Mouse (Mus musculus): Measurements from ENCODE around the gene Tpst2. TPM values are rescaled to one million over a fixed set of nuclear protein-coding genes. Genes with fewer than 3 reads are reported as not detected.
"Not testable (repeated sequence)": the region's sequence is repeated elsewhere in the genome, so short reads cannot be mapped to it uniquely, and the experiment has no call there.

Gene Tpst2
- polyA plus RNA-seq, 1 experiment from 2014 or later, result 30.0 TPM

DNA sequence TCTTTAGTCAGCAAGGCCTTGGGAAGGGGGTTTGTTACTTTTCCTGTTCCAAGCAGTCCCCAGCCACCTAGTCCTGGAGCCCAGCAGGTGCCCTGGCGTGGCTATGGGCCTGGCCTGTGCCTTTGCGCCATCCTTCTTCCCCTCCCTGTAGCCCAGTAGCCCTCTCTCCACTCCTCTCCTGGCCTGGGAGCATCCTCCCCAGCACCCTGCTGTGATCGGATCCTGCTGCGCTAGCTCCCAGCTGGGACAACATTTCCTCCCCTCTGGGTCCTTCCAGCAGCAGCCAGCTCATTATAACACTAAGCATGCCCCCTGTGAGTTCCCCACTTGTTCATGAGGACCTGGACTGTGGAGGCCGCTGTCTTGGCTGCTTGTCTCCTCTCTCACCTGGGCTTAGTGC, 29.4 kb downstream of the Tpst2 start:
- no peaks in the 10 kb centered on the region for H3K4me1 ChIP-seq (ENCODE audit: control insufficient read depth, insufficient read depth, low read length)
- no peaks in the 10 kb centered on the region for H3K27me3 ChIP-seq (ENCODE audit: control insufficient read depth, insufficient read depth, low read length)
- peaks cover 11% of the 10 kb centered on the region for H3K36me3 ChIP-seq (ENCODE audit: control insufficient read depth, insufficient read depth, low read length)
- H3K4me3 ChIP-seq (ENCODE audit: low read depth, low read length), result no peak overlapping the region
- no peak overlapping the region for H3K27ac ChIP-seq (ENCODE audit: low read depth, low read length)
- DNase-seq (ENCODE audit: low spot score) (no peak), ATAC-seq (ENCODE audit: insufficient read depth, low FRiP score, low TSS enrichment) (no peak)
- H3K9me3 ChIP-seq (ENCODE audit: control insufficient read depth, low read length), result no peaks in the 10 kb centered on the region
- no peak overlapping the region for H3K9ac ChIP-seq (ENCODE audit: low read length)
- WGBS, result 63% methylated on average over 5 of the region's 5 CpGs
- H3K4me2 ChIP-seq (ENCODE audit: low read depth), result no peak overlapping the region

DNA sequence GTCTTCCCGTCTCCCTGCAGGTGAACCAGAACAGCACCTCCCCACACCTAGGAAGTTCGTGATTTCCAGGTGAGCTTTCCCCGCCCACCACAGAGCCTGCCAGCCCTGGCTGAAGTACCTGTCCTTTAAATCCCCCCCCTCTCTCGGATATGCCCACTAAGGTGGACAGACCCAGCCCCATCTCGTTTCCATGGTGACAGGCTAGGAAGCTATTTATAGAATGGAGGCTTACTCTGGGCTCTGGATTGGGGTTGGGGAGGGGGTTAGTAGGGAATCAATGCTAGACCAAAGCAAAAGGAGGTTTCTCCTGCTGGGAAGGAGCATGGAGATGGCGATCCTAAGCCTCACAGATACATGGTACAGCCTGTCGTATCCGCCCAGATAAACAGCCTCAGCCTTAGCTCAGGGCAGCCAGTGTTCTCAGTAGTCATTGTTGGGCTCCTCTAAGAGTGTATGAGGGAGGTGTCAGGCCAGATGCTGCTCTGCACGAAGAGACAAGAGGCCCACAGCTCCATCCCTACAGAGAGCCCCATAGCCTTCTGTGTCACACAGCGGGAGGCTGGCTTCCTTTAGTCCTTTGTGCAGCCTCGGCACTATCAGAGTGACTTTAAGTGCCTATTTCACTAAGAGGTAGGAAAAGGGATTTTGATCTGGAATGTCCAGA, 36.9 kb downstream of the Tpst2 start:
- DNase-seq (ENCODE audit: low spot score) (no peak), ATAC-seq (ENCODE audit: insufficient read depth, low FRiP score, low TSS enrichment) (no peak)
- WGBS, result 75% methylated on average over 11 of the region's 11 CpGs
- Histone ChIP-seq H3K27ac (ENCODE audit: low read depth, low read length) (no peak overlapping the region), H3K4me3 (ENCODE audit: low read depth, low read length) (no peak overlapping the region), H3K36me3 (ENCODE audit: control insufficient read depth, insufficient read depth, low read length) (peaks cover 8% of the 10 kb centered on the region), H3K4me2 (ENCODE audit: low read depth) (no peak overlapping the region), H3K9ac (ENCODE audit: low read length) (no peak overlapping the region), H3K27me3 (ENCODE audit: control insufficient read depth, insufficient read depth, low read length) (no peaks in the 10 kb centered on the region), H3K9me3 (ENCODE audit: control insufficient read depth, low read length) (no peaks in the 10 kb centered on the region), H3K4me1 (ENCODE audit: control insufficient read depth, insufficient read depth, low read length) (no peaks in the 10 kb centered on the region)

DNA sequence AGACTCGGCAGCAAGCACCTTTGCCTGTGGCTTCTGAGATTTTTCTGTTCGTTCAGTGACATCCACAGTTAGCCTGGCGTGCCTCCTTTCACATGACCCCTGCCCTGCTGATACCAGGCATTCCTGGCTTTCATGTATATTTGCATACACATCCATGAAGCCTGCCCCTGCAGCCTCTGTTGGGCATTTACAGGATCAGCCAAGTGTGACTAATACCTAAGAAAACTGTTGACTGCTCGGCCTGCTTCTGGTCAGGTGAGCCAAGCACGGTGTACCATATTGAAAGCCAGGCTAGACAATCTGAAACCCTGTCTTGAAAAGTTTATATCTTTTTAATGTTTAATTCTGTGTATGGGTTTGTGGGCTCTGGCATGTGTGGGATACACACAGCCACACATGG, 40.0 kb downstream of the Tpst2 start:
- no peaks in the 10 kb centered on the region for H3K36me3 ChIP-seq (ENCODE audit: control insufficient read depth, insufficient read depth, low read length)
- H3K27ac ChIP-seq (ENCODE audit: low read depth, low read length), result no peak overlapping the region
- 91% methylated on average over 5 of the region's 5 CpGs for WGBS
- H3K27me3 ChIP-seq (ENCODE audit: control insufficient read depth, insufficient read depth, low read length), result no peaks in the 10 kb centered on the region
- H3K4me3 ChIP-seq (ENCODE audit: low read depth, low read length), result no peak overlapping the region
- no peak overlapping the region for H3K4me2 ChIP-seq (ENCODE audit: low read depth)
- no peak for ATAC-seq (ENCODE audit: insufficient read depth, low FRiP score, low TSS enrichment)
- no peaks in the 10 kb centered on the region for H3K9me3 ChIP-seq (ENCODE audit: control insufficient read depth, low read length)
- no peak overlapping the region for H3K9ac ChIP-seq (ENCODE audit: low read length)
- DNase-seq (ENCODE audit: low spot score), result no peak
- no peaks in the 10 kb centered on the region for H3K4me1 ChIP-seq (ENCODE audit: control insufficient read depth, insufficient read depth, low read length)

DNA sequence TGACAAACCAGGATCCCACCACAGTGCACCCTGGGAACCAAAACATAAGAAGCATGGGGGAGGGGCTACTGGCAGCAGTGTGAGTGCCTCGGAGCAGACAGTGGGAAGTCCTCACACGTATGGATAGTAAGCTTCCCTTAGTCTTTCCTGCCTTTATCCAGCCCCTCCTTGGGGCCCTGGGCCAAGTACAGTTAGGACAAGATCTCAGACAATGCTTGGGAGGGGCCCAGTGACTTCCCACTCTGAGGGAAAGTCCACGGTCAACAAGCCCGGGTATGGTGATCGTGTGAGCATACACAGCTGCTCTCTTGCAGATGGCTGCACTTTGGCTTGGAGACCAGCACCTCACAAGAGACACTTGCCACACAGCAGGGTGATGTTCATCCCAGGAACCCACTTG, 40.8 kb downstream of the Tpst2 start:
- no peaks in the 10 kb centered on the region for H3K4me1 ChIP-seq (ENCODE audit: control insufficient read depth, insufficient read depth, low read length)
- H3K9me3 ChIP-seq (ENCODE audit: control insufficient read depth, low read length), result no peaks in the 10 kb centered on the region
- ATAC-seq (ENCODE audit: insufficient read depth, low FRiP score, low TSS enrichment), result no peak
- DNase-seq (ENCODE audit: low spot score), result no peak
- H3K4me2 ChIP-seq (ENCODE audit: low read depth), result no peak overlapping the region
- H3K27ac ChIP-seq (ENCODE audit: low read depth, low read length), result no peak overlapping the region
- WGBS, result 66% methylated on average over 5 of the region's 5 CpGs
- H3K36me3 ChIP-seq (ENCODE audit: control insufficient read depth, insufficient read depth, low read length), result no peaks in the 10 kb centered on the region
- no peaks in the 10 kb centered on the region for H3K27me3 ChIP-seq (ENCODE audit: control insufficient read depth, insufficient read depth, low read length)
- H3K4me3 ChIP-seq (ENCODE audit: low read depth, low read length), result no peak overlapping the region
- H3K9ac ChIP-seq (ENCODE audit: low read length), result no peak overlapping the region

DNA sequence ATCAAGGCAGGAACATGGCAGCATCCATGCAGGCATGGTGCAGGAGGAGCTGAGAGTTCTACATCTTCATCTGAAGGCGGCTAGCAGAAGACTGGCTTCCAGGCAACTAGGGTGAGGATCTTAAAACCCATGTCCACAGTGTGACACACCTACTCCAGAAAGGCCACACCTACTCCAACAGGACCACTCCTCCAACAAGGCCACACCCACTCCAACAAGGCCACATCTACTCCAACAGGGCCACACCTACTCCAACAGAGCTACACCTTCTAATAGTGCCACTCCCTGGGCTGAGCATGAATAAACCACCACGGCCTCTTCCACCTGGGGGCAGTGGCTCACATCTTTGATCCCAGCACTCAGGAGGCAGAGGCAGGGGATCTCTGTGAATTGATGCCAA, 42.9 kb downstream of the Tpst2 start:
- not testable (repeated sequence) for DNase-seq (ENCODE audit: low spot score); H3K4me2 ChIP-seq (ENCODE audit: low read depth); H3K27me3 ChIP-seq (ENCODE audit: control insufficient read depth, insufficient read depth, low read length); H3K4me1 ChIP-seq (ENCODE audit: control insufficient read depth, insufficient read depth, low read length); ATAC-seq (ENCODE audit: insufficient read depth, low FRiP score, low TSS enrichment); H3K4me3 ChIP-seq (ENCODE audit: low read depth, low read length); H3K27ac ChIP-seq (ENCODE audit: low read depth, low read length); H3K36me3 ChIP-seq (ENCODE audit: control insufficient read depth, insufficient read depth, low read length); H3K9me3 ChIP-seq (ENCODE audit: control insufficient read depth, low read length); H3K9ac ChIP-seq (ENCODE audit: low read length)
- WGBS, result 63% methylated on average over 2 of the region's 2 CpGs

DNA sequence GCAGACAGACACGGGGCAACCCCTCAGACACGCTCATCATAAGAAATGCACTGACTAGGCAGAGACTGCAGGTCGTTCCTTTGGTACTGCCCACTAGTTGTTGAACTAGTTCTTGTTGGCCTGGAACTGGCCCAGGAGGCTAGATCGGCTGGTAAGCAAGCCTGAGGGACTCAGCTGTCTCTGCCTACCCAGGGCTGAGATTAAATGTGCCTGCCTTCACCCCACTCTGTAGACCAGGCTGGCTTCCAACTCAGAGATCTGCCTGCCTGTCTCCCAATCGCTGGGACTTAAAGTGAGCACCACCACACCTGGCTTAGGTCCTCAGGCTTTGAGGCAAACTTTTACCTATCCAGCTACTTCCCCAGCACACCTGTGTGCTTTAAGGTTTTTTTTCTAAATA, 43.9 kb downstream of the Tpst2 start:
- Histone ChIP-seq H3K4me3 (ENCODE audit: low read depth, low read length) (no peak overlapping the region), H3K9ac (ENCODE audit: low read length) (no peak overlapping the region), H3K27ac (ENCODE audit: low read depth, low read length) (no peak overlapping the region), H3K27me3 (ENCODE audit: control insufficient read depth, insufficient read depth, low read length) (no peaks in the 10 kb centered on the region), H3K4me2 (ENCODE audit: low read depth) (no peak overlapping the region), H3K9me3 (ENCODE audit: control insufficient read depth, low read length) (no peaks in the 10 kb centered on the region), H3K36me3 (ENCODE audit: control insufficient read depth, insufficient read depth, low read length) (no peaks in the 10 kb centered on the region), H3K4me1 (ENCODE audit: control insufficient read depth, insufficient read depth, low read length) (peaks cover 3% of the 10 kb centered on the region; the same call in 1 of the 2 replicates)
- WGBS, result 72% methylated on average over 5 of the region's 5 CpGs
- ATAC-seq (ENCODE audit: insufficient read depth, low FRiP score, low TSS enrichment) (no peak), DNase-seq (ENCODE audit: low spot score) (no peak)

DNA sequence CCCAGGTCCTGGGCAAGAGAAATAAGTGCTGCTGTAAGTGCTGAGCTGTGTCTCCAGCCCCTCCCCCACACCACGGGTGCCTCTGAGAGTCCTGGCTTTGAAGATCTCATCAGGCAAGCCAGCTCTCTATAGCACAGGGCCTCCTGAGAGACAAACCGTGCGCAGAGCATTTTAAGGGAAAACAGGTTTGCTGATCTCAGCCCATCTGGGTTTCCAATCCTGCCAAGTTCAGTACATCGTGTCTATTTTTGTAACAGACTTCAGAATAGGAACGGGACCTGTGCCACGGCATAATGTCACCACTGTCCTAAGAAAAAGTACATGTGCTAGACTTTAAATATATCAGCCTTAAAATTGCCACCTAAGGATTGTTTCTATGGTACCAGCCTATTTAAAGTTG, 44.4 kb downstream of the Tpst2 start:
- Histone ChIP-seq H3K36me3 (ENCODE audit: control insufficient read depth, insufficient read depth, low read length) (no peaks in the 10 kb centered on the region), H3K9ac (ENCODE audit: low read length) (no peak overlapping the region), H3K27ac (ENCODE audit: low read depth, low read length) (no peak overlapping the region), H3K4me3 (ENCODE audit: low read depth, low read length) (no peak overlapping the region), H3K4me1 (ENCODE audit: control insufficient read depth, insufficient read depth, low read length) (peaks cover 4% of the 10 kb centered on the region; the same call in 1 of the 2 replicates), H3K9me3 (ENCODE audit: control insufficient read depth, low read length) (no peaks in the 10 kb centered on the region), H3K4me2 (ENCODE audit: low read depth) (no peak overlapping the region), H3K27me3 (ENCODE audit: control insufficient read depth, insufficient read depth, low read length) (no peaks in the 10 kb centered on the region)
- DNase-seq (ENCODE audit: low spot score) (no peak), ATAC-seq (ENCODE audit: insufficient read depth, low FRiP score, low TSS enrichment) (no peak)
- 74% methylated on average over 6 of the region's 6 CpGs for WGBS

DNA sequence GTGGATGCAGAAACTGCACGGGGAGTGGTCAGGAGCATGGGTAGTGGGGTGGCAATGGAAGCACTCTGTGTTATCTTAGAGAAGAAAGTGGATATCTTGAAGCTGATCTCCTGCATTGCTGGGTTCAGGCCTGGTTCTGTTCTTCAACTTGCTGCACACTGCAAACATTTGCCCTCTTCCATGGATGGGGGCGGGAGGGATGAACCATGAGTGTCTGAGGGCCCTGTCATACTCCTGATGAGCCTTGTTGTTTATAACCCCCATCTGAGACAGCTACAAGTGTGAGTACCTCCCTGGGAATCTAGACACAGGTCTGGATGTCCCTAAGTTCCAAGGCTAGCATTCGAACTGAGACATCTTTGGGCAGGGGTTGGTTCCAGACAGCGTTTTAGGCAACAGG, 44.9 kb downstream of the Tpst2 start:
- Histone ChIP-seq H3K27ac (ENCODE audit: low read depth, low read length) (no peak overlapping the region), H3K27me3 (ENCODE audit: control insufficient read depth, insufficient read depth, low read length) (no peaks in the 10 kb centered on the region)

DNA sequence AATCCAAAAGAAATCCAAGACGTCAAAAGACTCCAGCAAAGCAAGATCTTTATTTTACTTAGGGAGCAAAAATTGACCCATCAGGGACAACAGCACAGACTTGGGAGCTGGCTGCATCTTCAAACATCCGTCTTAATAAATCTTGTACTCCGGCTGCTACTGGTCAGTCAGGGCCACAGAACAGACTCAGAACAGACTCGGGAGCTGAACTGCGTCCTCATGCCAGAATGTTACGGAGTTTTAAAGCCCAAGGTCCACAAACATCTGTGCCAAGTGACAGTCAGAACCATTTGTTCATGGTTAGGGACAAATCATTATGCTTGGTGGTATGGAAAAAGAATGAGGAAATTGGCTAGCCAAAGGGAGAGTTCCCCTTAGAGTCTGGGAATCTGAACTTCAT, 46.8 kb downstream of the Tpst2 start:
- no peak overlapping the region for H3K4me3 ChIP-seq (ENCODE audit: low read depth, low read length)
- H3K4me1 ChIP-seq (ENCODE audit: control insufficient read depth, insufficient read depth, low read length), result peaks cover 10% of the 10 kb centered on the region
- no peaks in the 10 kb centered on the region for H3K9me3 ChIP-seq (ENCODE audit: control insufficient read depth, low read length)
- no peaks in the 10 kb centered on the region for H3K27me3 ChIP-seq (ENCODE audit: control insufficient read depth, insufficient read depth, low read length)
- no peak overlapping the region for H3K4me2 ChIP-seq (ENCODE audit: low read depth)
- no peak overlapping the region for H3K27ac ChIP-seq (ENCODE audit: low read depth, low read length)
- no peak for DNase-seq (ENCODE audit: low spot score)
- H3K36me3 ChIP-seq (ENCODE audit: control insufficient read depth, insufficient read depth, low read length), result no peaks in the 10 kb centered on the region
- no peak overlapping the region for H3K9ac ChIP-seq (ENCODE audit: low read length)
- 86% methylated on average over 6 of the region's 6 CpGs for WGBS
- no peak for ATAC-seq (ENCODE audit: insufficient read depth, low FRiP score, low TSS enrichment)

More for the DNA sequence above, 44.9 kb downstream of the Tpst2 start:
- Histone ChIP-seq H3K9ac (ENCODE audit: low read length) (no peak overlapping the region), H3K4me2 (ENCODE audit: low read depth) (no peak overlapping the region), H3K4me1 (ENCODE audit: control insufficient read depth, insufficient read depth, low read length) (peaks cover 4% of the 10 kb centered on the region; the same call in 1 of the 2 replicates), H3K4me3 (ENCODE audit: low read depth, low read length) (no peak overlapping the region), H3K36me3 (ENCODE audit: control insufficient read depth, insufficient read depth, low read length) (no peaks in the 10 kb centered on the region), H3K9me3 (ENCODE audit: control insufficient read depth, low read length) (no peaks in the 10 kb centered on the region)
- no peak for DNase-seq (ENCODE audit: low spot score)
- 77% methylated on average over 4 of the region's 4 CpGs for WGBS
- no peak for ATAC-seq (ENCODE audit: insufficient read depth, low FRiP score, low TSS enrichment)
